9 mouse cellular contexts compared by ENCODE assay signal in genomic region chr7:80092351-80093046, GRCm38 (mm10). TPM values are rescaled to one million over a fixed set of nuclear protein-coding genes. Genes with fewer than 3 reads are reported as not detected.
DNase-seq lines count a peak whose midpoint lies in the region; ATAC-seq and TF ChIP-seq lines count a peak whose summit lies in the region.
"Had no signal": no experiment of that assay in that cellular context is flagged by ENCODE, and none has a peak within 500 bp of the region (broad histone marks: within the 10 kb centered on the region; RNA-seq: fewer than 3 reads in every experiment).

No protein-coding gene starts in this region.

- no peak for TF ChIP-seq POLR2A in myocyte (IDR thresholded peaks at IDR 0.05; ENCODE audit: insufficient read length, low read depth)

- no peaks in the 10 kb centered on the region for H3K27me3 ChIP-seq in midbrain, postnatal 0 days (ENCODE audit: insufficient read depth, low read length)
- H3K27me3 ChIP-seq in midbrain, embryonic 10.5 days (ENCODE audit: low read depth, poor library complexity, severe bottlenecking): no peaks in the 10 kb centered on the region
- no peaks in the 10 kb centered on the region for H3K27me3 ChIP-seq in myocyte (ENCODE audit: control insufficient read depth, insufficient read depth, insufficient read length)
- H3K27me3 ChIP-seq: liver, embryonic 13.5 days had no signal

- ATAC-seq in midbrain, postnatal 0 days (ENCODE audit: low FRiP score): 0 out of 2 replicates have a peak, but pooled peaks have one; percentile 18
- ATAC-seq in granulocyte monocyte progenitor cell, adult 5-6 weeks (replicated peaks; ENCODE audit: poor library complexity, severe bottlenecking): 0 out of 2 replicates have a peak, but pooled peaks have one; percentile 5

- no peak overlapping the region for H3K9ac ChIP-seq in midbrain, postnatal 0 days (replicated peaks; ENCODE audit: low read length, poor library complexity, severe bottlenecking)
- H3K9ac ChIP-seq: liver, embryonic 13.5 days had no signal

- H3K79me2 ChIP-seq in myocyte (ENCODE audit: control insufficient read depth, insufficient read depth): no peaks in the 10 kb centered on the region

- peak; percentile 52 for DNase-seq in midbrain, postnatal 0 days (ENCODE audit: low spot score)
- DNase-seq in midbrain, embryonic 10.5 days (ENCODE audit: low spot score): no peak
- DNase-seq in adrenal gland, postnatal 25 days: peak; percentile 83
- DNase-seq in layer of hippocampus, adult 18-20 months (ENCODE audit: low spot score in 2 of 2): peak; percentile 81 to 93
- no peak for DNase-seq in testis, postnatal 10 days (ENCODE audit: low spot score)
- no peak for DNase-seq in embryo, embryonic 9.5 days (ENCODE audit: extremely low spot score)
- DNase-seq: liver, embryonic 13.5 days had no signal

- 0 out of 2 replicates have a peak overlapping the region, but pooled peaks have one; percentile 7 for H3K27ac ChIP-seq in midbrain, postnatal 0 days (ENCODE audit: low read depth, low read length)
- H3K27ac ChIP-seq in midbrain, embryonic 10.5 days (replicated peaks): no peak overlapping the region
- H3K27ac ChIP-seq: liver, embryonic 13.5 days had no signal

- 64% methylated on average over 9 of the region's 9 CpGs for WGBS in midbrain, postnatal 0 days
- WGBS in midbrain, embryonic 10.5 days: 93% methylated on average over 9 of the region's 9 CpGs

- H3K36me3 ChIP-seq in midbrain, postnatal 0 days (ENCODE audit: insufficient read depth, low read length): peaks cover 67% of the 10 kb centered on the region
- peaks cover 99% of the 10 kb centered on the region for H3K36me3 ChIP-seq in midbrain, embryonic 10.5 days
- peaks cover 8% of the 10 kb centered on the region for H3K36me3 ChIP-seq in myocyte (ENCODE audit: control insufficient read depth, insufficient read depth)

- no peaks in the 10 kb centered on the region for H3K9me3 ChIP-seq in midbrain, postnatal 0 days (ENCODE audit: low read length)
- H3K9me3 ChIP-seq in midbrain, embryonic 10.5 days (replicated peaks): no peaks in the 10 kb centered on the region
- H3K9me3 ChIP-seq: liver, embryonic 13.5 days had no signal

- no peak overlapping the region for H3K4me2 ChIP-seq in midbrain, postnatal 0 days (ENCODE audit: low read depth, low read length, poor library complexity, severe bottlenecking)
- peak overlapping the region; percentile 22 for H3K4me2 ChIP-seq in myocyte (ENCODE audit: low read depth)
- H3K4me2 ChIP-seq: liver, embryonic 13.5 days had no signal

- no peaks in the 10 kb centered on the region for H3K4me1 ChIP-seq in midbrain, postnatal 0 days (ENCODE audit: insufficient read depth, low read length)
- H3K4me1 ChIP-seq in midbrain, embryonic 10.5 days: no peaks in the 10 kb centered on the region; the same call in 1 of the 2 replicates

- TF ChIP-seq CTCF in midbrain, postnatal 0 days (IDR thresholded peaks at IDR 0.05): no peak

- no peak overlapping the region for H3K4me3 ChIP-seq in midbrain, postnatal 0 days (ENCODE audit: low read depth, low read length)
- no peak overlapping the region for H3K4me3 ChIP-seq in midbrain, embryonic 10.5 days
- H3K4me3 ChIP-seq in myocyte: no peak overlapping the region
- H3K4me3 ChIP-seq: liver, embryonic 13.5 days had no signal

- H3ac ChIP-seq in myocyte (ENCODE audit: control insufficient read depth, insufficient read length): no peak overlapping the region

TF ChIP-seq in myocyte, 11 proteins besides CTCF, POLR2A, EP300 and RAD21:
- TF ChIP-seq MYOG (IDR thresholded peaks at IDR 0.05; ENCODE audit: control insufficient read depth in 1 of 3, insufficient read depth in 1 of 3, insufficient read length in 2 of 3, low read depth in 2 of 3) (no peak), REST (IDR thresholded peaks at IDR 0.05; ENCODE audit: insufficient read depth, insufficient read length) (no peak), CEBPB (IDR thresholded peaks at IDR 0.05; ENCODE audit: insufficient read depth, poor library complexity, severe bottlenecking) (no peak)

RNA-seq across cellular contexts. Expression of gene Idh2, which starts 22.7 kb away (rescaled TPM):
- 122 and 136 TPM in 2 replicates for total RNA-seq in midbrain, postnatal 0 days (2014; rRNA removed)
- polyA plus RNA-seq in midbrain, postnatal 0 days (2015; fragmentation: Nextera tagmentation; extraction: Ambion mirVana): 115 and 124 TPM in 2 replicates
- polyA plus RNA-seq in midbrain, embryonic 10.5 days (2016; fragmentation: Nextera tagmentation; extraction: Ambion mirVana): 428 and 429 TPM in 2 replicates
- total RNA-seq in adrenal gland, postnatal 25 days (2021): 152 and 173 TPM in 2 replicates
- 259 and 298 TPM in 2 replicates for total RNA-seq in granulocyte monocyte progenitor cell, adult 5-6 weeks (2014; fragmentation: Nextera tagmentation)
- total RNA-seq in granulocyte monocyte progenitor cell, adult 5-6 weeks (2017): 338 and 368 TPM in 2 replicates
- total RNA-seq in layer of hippocampus, adult 18-20 months (2021): 10 to 100 TPM; 65.3 to 66.5 TPM
- polyA plus RNA-seq in myocyte (2012; fragmentation: generic; extraction: Trizol): 159 TPM

Comparison
In these comparisons a context has a peak if more than half of its experiments do, and no peak if none do; other contexts are left out.
1. DNase-seq: peak in midbrain, postnatal 0 days (single experiment), adrenal gland, postnatal 25 days (single experiment) and layer of hippocampus, adult 18-20 months (2 of 2); none in midbrain, embryonic 10.5 days (single experiment), testis, postnatal 10 days (single experiment) and embryo, embryonic 9.5 days (single experiment).